Mouse (Mus musculus) liver, adult 2 months (tissue): ENCODE data around the gene Cpsf6.

Experiments used
- CTCF ChIP-seq: fragments of 200-500 bp; IDR thresholded peaks from 2 replicates; pipeline ENCODE4 v1.5.1; 2011; ENCODE audit warnings: low read depth, low read length, control low read depth
- POLR2A ChIP-seq: fragments of 200-500 bp; IDR thresholded peaks from 2 replicates; pipeline ENCODE4 v1.6.1; 2011; ENCODE audit warnings: low read length, control low read depth; ENCODE audit not compliant: insufficient read depth; ENCODE audit errors: extremely low read depth

GRCm38 (mm10) chr10:117388637-117389370 is 9.0 kb upstream of the Cpsf6 start:
- TF ChIP-seq CTCF: no peak
- TF ChIP-seq POLR2A: no peak
